Mouse (Mus musculus) ES-Bruce4 (cell line): ENCODE results near the gene Gm10337.

Source experiments
- CTCF ChIP-seq: IDR thresholded peaks from one replicate; pipeline ENCODE4 v1.8.1; 2011; ENCODE audit warnings: low read depth, low read length
- EP300 ChIP-seq: IDR thresholded peaks from 2 replicates; pipeline ENCODE4 v1.6.1; 2011; ENCODE audit warnings: low read depth, low read length; ENCODE audit not compliant: insufficient read depth

- no peak for TF ChIP-seq CTCF
- TF ChIP-seq EP300 = no peak
Measured at GRCm38 (mm10) chr15:102512471-102512870, 8.9 kb downstream of the Gm10337 start.
